Mouse (Mus musculus) heart, adult 2 months (tissue): ENCODE results near the gene Szrd1. TPM values are rescaled to one million over a fixed set of nuclear protein-coding genes. Genes with fewer than 3 reads are reported as not detected.

Experiments used
- DNase-seq, 2 experiments: peaks; one replicate each; pipeline ENCODE4 v3.0.0; 2021
- H3K27ac ChIP-seq: fragments of 200-600 bp; 2 replicates; pipeline ENCODE4 v1.8.1; 2022
- H3K27me3 ChIP-seq: fragments of 200-500 bp; 2 replicates; pipeline ENCODE4 v1.6.1; 2012; ENCODE audit warnings: mild to moderate bottlenecking, low read length, inconsistent platforms, mixed read lengths; ENCODE audit not compliant: control insufficient read depth, insufficient read depth
- H3K36me3 ChIP-seq: fragments of 200-500 bp; 2 replicates; pipeline ENCODE4 v1.6.1; 2012; ENCODE audit warnings: low read length, inconsistent platforms; ENCODE audit not compliant: control insufficient read depth, insufficient read depth
- H3K4me1 ChIP-seq: fragments of 200-500 bp; 2 replicates; pipeline ENCODE4 v1.6.1; 2011; ENCODE audit warnings: low read length; ENCODE audit not compliant: control insufficient read depth, insufficient read depth
- H3K4me3 ChIP-seq: fragments of 200-600 bp; 2 replicates; pipeline ENCODE4 v1.8.1; 2022
- H3K79me2 ChIP-seq: fragments of 200-500 bp; replicated peaks from 2 replicates; pipeline ENCODE4 v1.6.1; 2012; ENCODE audit warnings: mild to moderate bottlenecking, inconsistent platforms, low read length, moderate library complexity, mixed read lengths; ENCODE audit not compliant: control insufficient read depth, insufficient read depth
- H3K9ac ChIP-seq: fragments of 200-500 bp; 2 replicates; pipeline ENCODE4 v1.6.1; 2012; ENCODE audit warnings: low read depth, mild to moderate bottlenecking, control low read depth, inconsistent platforms, low read length, mixed read lengths
- CTCF ChIP-seq: fragments of 200-600 bp; IDR thresholded peaks from 2 replicates; pipeline ENCODE4 v1.8.1; 2022; ENCODE audit warnings: antibody characterized with exemption, mild to moderate bottlenecking, moderate library complexity
- EP300 ChIP-seq: fragments of 200-500 bp; IDR thresholded peaks from 2 replicates; pipeline ENCODE4 v1.6.1; 2011; ENCODE audit warnings: low read depth, low read length, control low read depth; ENCODE audit not compliant: insufficient read depth
- POLR2A ChIP-seq: fragments of 200-500 bp; IDR thresholded peaks from 2 replicates; pipeline ENCODE4 v1.6.1; 2011; ENCODE audit warnings: mild to moderate bottlenecking, low read depth, low read length, control low read depth; ENCODE audit not compliant: insufficient read depth
- WGBS: fragments of 180-500 bp; shearing (Covaris S2); methylation state at CpG from one replicate; pipeline ENCODE4 v1.1.7; 2018; 5-methylcytosine and 5-hydroxymethylcytosine counted together
- intact Hi-C: fragments of 180-260 bp; cut with DNase I; formaldehyde crosslinking; loops from one replicate; pipeline ENCODE4 v1.15.1; 2025
- polyA plus RNA-seq: library from polyadenylated mRNA; depleted of rRNA; stranded (reverse); fragments of >200 nt; gene quantifications from 2 replicates; pipeline ENCODE4 v1.2.3, GENCODE M21; 2012
- total RNA-seq, 2 experiments: library from RNA; stranded (reverse); gene quantifications; 2 replicates each; pipeline ENCODE4 v1.2.3; 2021

Szrd1 gene
- total and polyA plus RNA-seq, 3 experiments = 32.1 to 106 (median 90.0) TPM

- no peak for DNase-seq
- no peak overlapping the region for H3K4me3 ChIP-seq
- no peak for TF ChIP-seq CTCF
- TF ChIP-seq EP300 = no peak
- no peak for TF ChIP-seq POLR2A
- H3K27ac ChIP-seq = no peak overlapping the region
- no peaks in the 10 kb centered on the region for H3K27me3 ChIP-seq
- intact Hi-C loops = no loop called here
- 38% methylated on average over 4 of the region's 4 CpGs for WGBS
- H3K4me1 ChIP-seq = peaks cover 12% of the 10 kb centered on the region
- H3K36me3 ChIP-seq = no peaks in the 10 kb centered on the region
- no peak overlapping the region for H3K9ac ChIP-seq
- H3K79me2 ChIP-seq = peaks cover 2% of the 10 kb centered on the region; the same call in 1 of the 2 replicates
Measured at GRCm38 (mm10) chr4:141118691-141119090, 20.9 kb downstream of the Szrd1 start.

- TF ChIP-seq CTCF = no peak
- no peak for TF ChIP-seq EP300
- no peak overlapping the region for H3K27ac ChIP-seq
- peaks cover 8% of the 10 kb centered on the region for H3K4me1 ChIP-seq
- intact Hi-C loops = no loop called here
- H3K79me2 ChIP-seq = no peaks in the 10 kb centered on the region
- H3K27me3 ChIP-seq = no peaks in the 10 kb centered on the region
- H3K4me3 ChIP-seq = no peak overlapping the region
- 83% methylated on average over 8 of the region's 8 CpGs for WGBS
- no peaks in the 10 kb centered on the region for H3K36me3 ChIP-seq
- H3K9ac ChIP-seq = no peak overlapping the region
- DNase-seq = no peak
Measured at GRCm38 (mm10) chr4:141115398-141115797, 24.2 kb downstream of the Szrd1 start.

DNA sequence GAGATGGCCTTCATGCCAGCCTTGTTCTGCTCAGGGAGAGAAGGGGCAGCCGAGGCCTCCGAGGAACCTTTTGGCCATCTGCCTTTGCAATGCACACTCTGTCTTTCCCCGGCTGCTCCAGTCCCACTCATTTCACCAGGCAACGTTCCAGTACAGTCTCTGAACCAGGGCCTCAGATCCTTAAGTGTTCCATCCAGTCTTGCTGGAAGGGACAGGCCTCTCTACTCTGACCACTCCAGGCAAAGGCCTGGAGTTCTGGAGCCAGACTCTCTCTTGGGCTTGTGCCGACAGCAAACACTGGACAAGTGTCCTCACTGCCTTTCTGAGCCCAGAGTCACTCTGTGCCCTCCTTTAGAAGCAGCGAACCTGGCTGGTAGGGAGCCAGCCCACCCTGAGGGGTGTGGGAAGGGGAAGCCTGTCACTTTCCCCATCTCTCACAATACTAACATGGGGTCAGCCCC, 25.0 kb downstream of the Szrd1 start:
- Histone ChIP-seq H3K27me3 (no peaks in the 10 kb centered on the region), H3K79me2 (no peaks in the 10 kb centered on the region), H3K4me1 (peaks cover 8% of the 10 kb centered on the region), H3K27ac (no peak overlapping the region), H3K36me3 (no peaks in the 10 kb centered on the region), H3K4me3 (no peak overlapping the region), H3K9ac (no peak overlapping the region)
- peak in 1 of 2 experiments; percentile 30 for DNase-seq
- WGBS = 61% methylated on average over 6 of the region's 6 CpGs
- no peak for TF ChIP-seq EP300
- TF ChIP-seq POLR2A = no peak
- TF ChIP-seq CTCF = no peak
- intact Hi-C loops = no loop called here

DNA sequence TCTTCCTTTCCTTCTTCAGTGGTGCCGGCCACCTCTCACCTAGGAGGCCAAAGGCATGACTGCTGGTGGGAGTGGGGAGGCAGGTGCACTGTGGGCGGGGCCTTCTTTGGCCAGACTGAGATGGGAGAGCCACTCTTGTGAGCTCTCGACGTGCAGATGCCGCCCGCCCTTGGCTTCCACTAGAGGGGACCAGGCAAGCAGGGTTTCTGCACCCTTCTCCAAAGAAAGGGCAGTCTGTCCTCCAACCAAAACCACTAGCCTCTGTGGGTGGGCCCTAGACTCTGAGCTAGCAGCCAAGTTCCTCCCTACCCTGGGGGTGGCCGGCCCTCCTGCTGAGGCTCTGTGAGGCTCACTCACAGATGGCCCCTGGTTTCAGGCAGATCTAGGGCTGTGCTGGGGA, 25.7 kb downstream of the Szrd1 start:
- 82% methylated on average over 7 of the region's 7 CpGs for WGBS
- no peaks in the 10 kb centered on the region for H3K36me3 ChIP-seq
- DNase-seq = no peak
- H3K4me1 ChIP-seq = peaks cover 1% of the 10 kb centered on the region; the same call in 1 of the 2 replicates
- no peaks in the 10 kb centered on the region for H3K27me3 ChIP-seq
- intact Hi-C loops = no loop called here
- no peak overlapping the region for H3K9ac ChIP-seq
- H3K4me3 ChIP-seq = no peak overlapping the region
- no peak for TF ChIP-seq POLR2A
- no peak for TF ChIP-seq CTCF
- TF ChIP-seq EP300 = no peak
- no peak overlapping the region for H3K27ac ChIP-seq
- no peaks in the 10 kb centered on the region for H3K79me2 ChIP-seq

- Histone ChIP-seq H3K4me1 (no peaks in the 10 kb centered on the region), H3K36me3 (no peaks in the 10 kb centered on the region), H3K27ac (no peak overlapping the region), H3K4me3 (no peak overlapping the region), H3K27me3 (no peaks in the 10 kb centered on the region), H3K9ac (no peak overlapping the region), H3K79me2 (no peaks in the 10 kb centered on the region)
- TF ChIP-seq POLR2A (no peak), CTCF (no peak), EP300 (no peak)
- no peak for DNase-seq
- intact Hi-C loops = no loop called here
- 17% methylated on average over 10 of the region's 10 CpGs for WGBS
Measured at GRCm38 (mm10) chr4:141108196-141108732, 31.3 kb downstream of the Szrd1 start.

DNA sequence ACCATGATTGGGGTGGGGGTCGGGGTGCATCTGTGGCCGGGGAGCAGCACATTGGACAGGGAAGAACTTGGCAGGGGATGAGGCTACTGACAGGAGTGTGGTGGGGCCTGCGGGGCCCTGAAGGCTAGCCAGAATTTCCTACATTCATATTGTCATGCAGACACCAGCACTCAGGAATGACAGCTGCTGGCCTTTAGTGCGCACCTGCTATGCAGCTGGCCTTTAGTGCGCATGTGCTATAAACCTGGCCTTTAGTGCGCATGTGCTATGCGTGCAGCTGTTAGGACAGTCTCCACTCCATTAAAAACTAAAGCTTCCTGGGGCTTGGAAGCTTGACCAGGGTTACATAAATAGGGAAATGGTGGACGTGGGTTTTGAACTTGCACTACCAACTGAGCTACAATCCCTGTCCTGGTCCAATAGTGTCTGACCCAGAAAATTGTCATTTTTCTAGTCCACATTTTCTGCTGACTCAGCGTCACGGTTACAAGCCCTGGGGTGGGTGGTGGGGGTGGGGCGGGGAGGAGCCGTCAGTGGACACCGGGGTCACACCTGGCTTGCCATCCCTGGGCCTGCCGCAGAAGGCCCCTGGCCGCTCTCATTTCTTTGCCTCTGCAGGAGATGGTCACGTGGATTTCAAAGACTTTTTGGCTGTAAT, 32.9 kb downstream of the Szrd1 start:
- DNase-seq = no peak
- H3K27ac ChIP-seq = no peak overlapping the region
- no peaks in the 10 kb centered on the region for H3K4me1 ChIP-seq
- WGBS = 83% methylated on average over 16 of the region's 16 CpGs
- no peaks in the 10 kb centered on the region for H3K36me3 ChIP-seq
- TF ChIP-seq EP300 (no peak), POLR2A (no peak), CTCF (no peak)
- intact Hi-C loops = no loop called here
- no peaks in the 10 kb centered on the region for H3K27me3 ChIP-seq
- H3K4me3 ChIP-seq = no peak overlapping the region
- H3K9ac ChIP-seq = no peak overlapping the region
- H3K79me2 ChIP-seq = no peaks in the 10 kb centered on the region
